Mouse (Mus musculus) MEL-GATA-1-ER (cell line): ENCODE data around the gene Sart3.
A peak's percentile ranks its signal among the peaks of the same experiment; 100 is the strongest.
"Not testable (repeated sequence)": the region's sequence is repeated elsewhere in the genome, so short reads cannot be mapped to it uniquely, and the experiment has no call there.

Experiments used
- DNase-seq: peaks from one replicate; pipeline ENCODE4 v3.0.0-alpha.2; 2012; ENCODE audit warnings: low read depth; ENCODE audit errors: extremely low read depth

The Sart3 gene

DNA sequence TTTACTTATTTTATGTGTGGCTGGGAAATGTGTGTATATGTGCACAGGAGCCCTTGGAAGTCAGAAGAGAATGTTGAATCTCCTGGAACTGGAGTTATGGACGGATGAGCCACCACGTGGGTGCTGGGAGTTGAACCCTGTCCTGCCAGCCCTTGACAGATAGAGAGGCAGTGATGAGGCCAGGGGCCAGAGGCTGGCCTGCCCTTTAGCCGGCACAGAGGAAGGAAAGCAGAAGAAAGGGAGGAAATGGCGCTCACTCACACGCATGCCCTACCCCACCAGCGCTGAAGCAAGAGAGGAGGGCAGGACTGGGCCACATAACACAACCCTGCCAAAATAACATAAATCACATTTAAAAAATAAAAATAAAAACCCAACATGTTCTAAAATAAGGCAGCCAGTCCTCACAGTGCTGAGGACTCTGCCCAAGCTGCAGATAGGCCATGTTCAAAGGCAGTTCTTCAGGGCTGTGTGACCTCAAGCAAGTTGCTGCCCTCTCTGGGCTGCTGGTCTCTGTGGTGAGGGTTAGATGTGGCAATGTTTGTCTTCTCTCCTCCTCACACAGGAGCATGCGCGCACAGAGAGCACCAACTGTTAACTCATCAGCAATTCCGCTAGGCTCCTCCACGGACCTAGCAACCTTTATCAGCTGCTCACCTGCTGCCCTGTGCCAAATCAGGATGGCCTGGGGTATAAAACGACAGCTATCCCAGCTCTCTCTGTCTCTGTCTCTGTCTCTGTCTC, 18.3 kb upstream of the Sart3 start:
- no peak for DNase-seq

DNA sequence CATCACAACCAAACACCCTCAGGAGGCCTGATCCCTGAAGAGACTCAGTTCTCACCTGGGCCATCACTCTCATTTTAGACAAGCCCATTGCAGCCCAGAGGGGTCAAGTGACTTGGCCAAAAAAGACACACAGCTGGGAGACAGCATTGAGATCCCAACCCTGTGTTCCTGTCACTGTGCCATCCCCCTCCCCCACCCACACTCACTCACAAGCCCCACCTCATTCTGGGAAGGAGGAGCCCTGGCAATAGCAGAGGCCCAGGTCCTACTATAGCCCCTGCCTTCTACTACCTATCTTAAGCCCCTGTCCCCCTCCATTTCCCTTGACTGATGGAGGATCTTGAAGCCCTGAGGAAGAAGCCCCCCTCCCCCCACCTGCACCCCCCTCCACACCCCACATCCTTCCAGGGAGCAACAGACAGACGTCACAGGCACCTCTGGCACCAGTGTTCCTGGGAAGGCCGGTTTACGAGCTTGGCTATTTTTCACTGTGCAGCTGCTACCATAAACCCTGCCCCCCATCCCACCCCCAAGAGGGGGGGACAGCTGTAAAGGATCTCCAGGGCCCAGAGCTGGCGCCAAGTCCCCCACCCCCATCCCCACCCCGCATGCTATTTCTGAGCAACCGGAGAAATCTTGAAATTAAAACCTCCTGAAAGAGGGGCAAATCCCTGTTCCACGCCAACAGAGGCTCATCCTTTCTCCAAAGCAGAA, 16.9 kb upstream of the Sart3 start:
- no peak for DNase-seq

DNA sequence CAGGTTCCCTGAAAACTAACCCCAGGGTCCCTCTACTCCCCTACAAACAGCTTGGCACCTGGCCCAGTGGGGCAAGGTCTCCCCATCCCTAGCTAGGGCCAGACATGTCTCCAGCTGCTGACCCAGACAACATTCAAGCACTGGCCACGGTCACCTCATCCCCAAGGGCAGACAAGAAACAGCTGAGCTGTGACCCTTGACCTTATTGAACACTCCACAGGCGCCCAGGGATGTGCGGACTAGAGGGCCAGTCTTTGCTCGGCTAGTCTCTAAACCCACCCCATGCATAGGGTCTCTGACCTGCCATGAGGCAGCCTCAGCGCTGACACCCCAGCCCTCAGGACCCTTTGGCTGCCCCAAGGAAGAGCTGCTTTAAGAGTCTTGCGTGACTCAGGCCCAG, 16.3 kb upstream of the Sart3 start:
- no peak for DNase-seq

DNA sequence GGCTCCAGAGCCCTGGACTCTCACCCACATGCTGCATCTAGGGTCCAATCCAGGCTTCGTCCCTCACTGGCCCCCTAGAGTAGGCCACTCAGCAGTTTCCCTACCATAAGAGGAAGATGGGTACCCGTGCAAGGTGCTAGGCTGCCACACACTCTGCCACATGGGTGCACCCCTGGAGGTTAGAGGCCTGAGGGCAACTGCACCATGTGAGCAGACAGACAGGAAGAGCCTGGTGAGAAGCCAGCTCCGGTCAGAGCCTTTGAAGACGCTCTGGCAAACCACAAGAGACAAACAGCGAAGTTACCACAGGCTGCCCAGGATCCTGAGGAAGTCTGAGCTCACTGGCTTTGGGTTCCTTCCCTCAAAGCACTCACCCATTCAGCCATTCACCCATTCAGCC, 14.7 kb upstream of the Sart3 start:
- no peak for DNase-seq

DNA sequence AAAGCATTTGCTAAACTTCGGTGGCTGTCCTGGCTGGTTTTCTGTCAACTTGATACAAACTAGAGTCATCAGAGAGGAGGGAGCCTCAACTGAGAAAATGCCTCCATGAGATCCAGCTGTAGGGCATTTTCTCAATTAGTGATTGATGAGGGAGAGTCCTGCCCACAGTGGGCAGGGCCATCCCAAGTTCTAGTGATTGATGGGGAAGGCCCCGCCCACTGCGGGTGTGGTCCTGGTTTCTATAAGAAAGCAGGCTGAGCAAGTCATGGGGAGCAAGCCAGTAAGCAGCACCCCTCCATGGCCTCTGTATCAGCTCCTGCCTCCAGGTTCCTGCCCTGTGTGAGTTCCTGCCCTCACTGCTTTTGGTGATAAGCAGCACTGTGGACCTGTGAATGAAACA, 11.8 kb upstream of the Sart3 start:
- not testable (repeated sequence) for DNase-seq

DNA sequence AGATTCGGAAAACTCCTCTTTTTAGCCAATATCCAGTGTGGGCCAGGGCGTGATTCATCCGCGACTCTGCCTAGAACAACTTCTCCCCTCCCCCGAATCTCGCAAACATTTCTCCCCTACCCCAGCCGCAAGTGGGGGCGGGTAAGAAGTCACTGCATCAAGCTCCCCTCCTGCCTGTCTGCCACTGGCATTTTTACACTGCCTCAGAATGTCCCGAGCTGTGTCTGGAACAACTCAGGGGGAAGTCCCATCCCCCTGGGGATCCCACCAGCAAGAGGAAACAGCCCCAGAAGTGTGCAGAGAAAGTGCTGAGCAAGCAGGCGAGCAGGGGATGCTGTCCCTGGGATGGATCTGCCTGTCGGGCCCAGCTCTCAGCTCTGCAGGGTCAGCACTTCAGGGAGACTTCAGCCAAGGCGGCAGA, 11.3 kb upstream of the Sart3 start:
- no peak for DNase-seq

DNA sequence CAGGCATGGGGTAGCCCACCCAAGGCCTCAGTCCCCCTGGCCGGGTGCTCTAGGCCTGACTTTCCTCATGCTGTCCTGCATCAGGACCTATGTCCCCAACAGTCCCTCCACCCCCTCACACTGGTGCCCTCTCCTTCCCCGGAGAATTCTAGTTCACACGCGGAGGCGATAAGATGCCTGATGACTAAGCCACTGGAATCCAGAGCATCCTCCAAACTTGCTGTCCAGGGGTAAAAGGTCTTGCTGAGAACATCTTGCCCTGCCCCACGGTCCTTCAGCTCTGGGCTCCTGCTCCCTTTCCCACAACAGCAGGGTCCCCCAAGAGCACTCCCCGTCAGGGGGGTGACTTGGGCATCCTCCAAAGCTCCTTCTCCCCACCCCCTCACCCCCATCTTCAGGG, 10.3 kb upstream of the Sart3 start:
- no peak for DNase-seq

DNA sequence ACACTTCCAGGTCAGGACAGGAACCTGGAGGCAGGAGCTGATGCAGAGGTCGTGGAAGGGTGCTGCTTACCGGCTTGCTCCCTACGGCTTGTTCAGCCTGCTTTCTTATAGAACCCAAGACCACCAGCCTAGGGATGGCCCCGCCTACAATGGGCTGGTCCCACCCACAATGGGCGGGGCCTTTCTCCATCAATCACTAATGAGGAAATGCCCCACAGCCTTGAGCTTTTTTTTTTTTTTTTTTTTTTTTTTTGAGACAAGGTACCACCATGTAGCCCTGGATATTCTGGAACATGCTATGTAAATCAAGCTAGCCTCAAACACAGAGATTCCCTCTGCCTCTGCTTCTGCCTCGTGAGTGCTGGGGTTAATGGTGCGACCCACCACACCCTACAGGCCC, 9.6 kb upstream of the Sart3 start:
- no peak for DNase-seq

DNA sequence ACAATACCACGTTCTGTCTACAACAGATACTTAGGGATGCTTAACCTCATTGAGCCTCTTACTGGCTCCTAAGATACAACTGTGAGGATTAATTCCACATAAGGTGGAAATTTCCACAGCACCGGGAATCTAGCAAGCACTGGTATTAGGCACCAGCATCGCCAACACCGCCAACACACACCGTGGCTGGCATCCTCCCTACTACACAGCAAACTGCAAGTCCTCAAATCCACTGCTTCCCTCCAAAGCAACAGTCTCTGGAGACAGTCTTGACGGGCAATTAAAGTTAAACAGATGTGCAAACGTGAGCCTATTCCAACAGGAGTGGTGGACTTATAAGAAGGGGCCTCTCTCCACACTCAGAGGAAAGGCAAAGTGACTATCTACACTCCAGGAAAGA, 8.9 kb upstream of the Sart3 start:
- no peak for DNase-seq

DNA sequence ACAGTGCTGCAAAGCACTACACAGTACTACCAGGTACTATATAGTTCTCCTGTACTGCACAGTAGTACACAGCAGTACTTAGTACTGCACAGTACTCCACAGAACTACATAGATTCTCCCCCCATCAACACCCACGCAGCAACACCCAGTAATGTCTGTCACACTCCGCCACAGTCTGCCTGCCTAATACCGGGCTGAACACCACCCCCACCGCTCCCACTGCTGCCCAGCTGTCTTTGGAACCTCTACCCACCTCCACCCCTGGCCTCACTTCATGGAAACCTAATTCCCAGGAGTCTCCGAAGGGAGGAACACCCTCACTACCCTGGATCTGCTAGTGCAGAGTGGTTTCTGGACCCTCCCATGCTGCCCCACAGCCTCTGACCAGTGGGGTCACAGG, 8.5 kb upstream of the Sart3 start:
- DNase-seq, result no peak

DNA sequence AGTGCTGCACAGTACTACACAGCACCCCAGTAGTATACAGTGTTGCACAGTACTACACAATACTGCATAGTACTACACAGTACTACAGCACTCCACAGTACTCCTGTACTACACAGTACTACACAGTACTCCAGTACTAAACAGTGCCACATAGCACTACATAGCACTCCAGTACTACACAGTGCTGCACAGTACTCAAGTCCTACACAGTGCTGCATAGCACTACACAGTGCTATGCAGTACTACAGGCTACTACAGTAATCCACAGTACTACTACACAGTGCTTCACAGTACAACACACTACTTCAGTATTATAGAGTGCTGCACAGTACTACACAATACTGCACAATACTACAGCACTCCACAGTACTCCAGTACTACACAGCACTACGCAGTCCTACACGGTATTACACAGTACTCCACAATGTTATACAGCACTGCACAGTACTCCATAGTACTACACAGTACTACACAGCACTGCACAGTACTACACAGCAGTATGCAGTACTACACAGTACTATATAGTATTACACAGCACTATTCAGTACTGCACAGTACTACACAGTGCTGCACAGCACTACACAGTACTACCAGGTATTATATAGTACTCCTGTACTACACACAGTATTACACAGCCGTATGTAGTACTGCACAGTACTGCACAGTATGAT, 7.9 kb upstream of the Sart3 start:
- no peak for DNase-seq

DNA sequence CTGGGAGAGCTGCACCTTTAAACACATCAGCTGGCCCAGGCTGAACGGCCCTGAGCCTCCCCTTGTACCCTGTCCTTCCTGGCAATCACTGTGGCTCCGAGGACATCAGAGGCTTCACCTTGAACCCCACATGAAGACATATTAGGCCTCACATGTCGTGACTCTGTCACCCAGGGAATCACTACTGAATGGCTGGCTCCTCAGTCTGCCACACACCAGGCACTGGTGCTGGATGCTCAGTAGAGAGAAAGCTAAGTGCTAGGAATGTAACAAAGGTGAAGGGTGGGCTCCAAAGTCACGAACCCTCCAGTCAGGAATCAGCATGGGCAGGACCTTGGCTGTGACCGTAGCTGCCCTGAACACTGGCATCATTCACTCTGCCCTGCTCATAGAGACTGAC, 7.3 kb upstream of the Sart3 start:
- no peak for DNase-seq

DNA sequence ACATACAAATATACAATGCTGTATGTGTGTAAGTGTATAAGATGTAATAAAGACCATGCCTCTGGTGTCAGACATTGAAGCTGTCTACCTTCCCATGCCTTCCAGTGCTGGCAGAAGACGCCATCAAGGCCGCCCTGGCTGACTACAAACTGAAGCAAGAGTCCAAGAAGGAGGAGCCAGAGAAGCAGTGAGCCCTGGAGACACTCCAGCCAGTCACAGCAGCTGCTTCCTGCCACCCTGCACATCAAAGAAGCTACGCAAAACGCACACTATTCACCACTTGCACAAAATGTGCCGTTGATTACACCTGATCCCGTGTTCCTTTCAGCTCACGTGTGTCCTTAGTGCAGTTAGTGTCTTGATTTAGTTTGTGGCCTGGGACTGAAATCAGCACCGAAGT, 5.4 kb upstream of the Sart3 start:
- DNase-seq, result not testable (repeated sequence)

DNA sequence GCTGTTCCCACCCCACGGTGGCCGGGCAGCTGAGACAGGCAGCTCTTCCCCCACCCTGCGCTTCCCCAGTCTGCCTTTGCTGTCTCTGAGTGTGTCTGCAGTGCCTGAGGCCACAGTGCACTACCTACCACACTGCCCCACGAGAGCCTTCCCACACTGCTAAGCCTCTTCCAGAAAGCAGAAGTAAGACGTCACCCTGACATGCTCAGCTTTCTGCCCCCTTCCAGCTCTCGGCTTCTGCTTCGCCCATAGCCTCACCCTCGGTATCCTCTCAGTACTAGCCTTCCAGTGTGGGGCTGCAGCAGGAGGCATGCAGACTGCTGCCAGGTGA, 4.6 kb upstream of the Sart3 start:
- no peak for DNase-seq

DNA sequence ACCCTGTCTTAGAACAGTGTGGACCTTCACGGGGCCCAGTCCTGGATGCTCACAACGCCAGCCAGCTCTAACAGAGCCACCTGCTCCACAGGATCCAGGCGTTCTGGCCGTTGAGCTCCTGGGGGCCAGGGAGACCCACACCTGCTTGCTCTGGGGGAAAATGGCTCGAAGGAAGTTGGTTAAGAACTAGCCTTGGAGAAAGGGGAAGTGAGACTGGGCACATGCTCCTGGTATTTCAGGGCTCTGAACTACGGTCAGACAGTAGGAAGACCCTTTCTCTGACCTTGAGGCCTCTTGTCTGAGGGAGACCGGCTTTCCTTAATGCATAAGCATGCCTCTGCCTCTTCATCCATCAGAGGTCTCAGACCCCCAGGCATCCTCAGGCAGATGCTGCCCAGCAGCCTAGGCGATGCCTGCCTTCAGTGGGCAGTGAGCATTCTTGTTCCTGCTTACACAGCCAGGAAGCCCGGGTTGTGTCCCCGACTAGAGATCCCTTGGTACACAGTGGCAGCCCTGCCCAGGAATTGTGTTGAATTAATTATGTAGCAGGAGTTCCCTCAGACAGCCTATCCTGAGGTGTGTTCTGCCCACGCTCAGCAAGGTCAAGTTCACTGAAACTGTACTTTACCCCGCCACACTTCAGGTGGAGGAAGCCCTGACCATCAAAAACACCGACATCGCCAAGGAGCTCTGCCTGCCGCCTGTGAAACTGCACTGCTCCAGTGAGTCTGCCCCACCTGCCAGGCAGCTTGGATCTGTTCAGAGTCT, 4.0 kb upstream of the Sart3 start:
- DNase-seq, result no peak

DNA sequence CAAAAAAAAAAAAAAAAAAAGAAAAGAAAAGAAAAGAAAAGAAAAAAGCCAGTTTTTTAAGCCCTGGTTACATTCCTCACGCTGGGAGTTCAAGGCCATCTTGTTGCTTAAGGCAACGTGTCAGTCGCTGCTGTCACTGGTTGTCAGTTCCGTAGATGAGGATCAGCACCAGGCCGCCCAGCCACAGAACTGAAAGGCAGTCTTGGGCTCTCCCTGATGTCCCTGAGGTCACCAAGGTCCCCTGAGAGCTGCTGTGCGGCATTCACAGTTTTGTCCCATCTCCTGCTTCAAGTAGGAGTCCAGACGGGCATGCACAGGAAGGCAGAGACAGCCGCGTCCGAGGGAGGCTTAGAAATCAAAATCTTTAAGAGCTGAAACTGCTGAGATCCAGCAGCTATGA, 3.3 kb upstream of the Sart3 start:
- DNase-seq, result no peak

DNA sequence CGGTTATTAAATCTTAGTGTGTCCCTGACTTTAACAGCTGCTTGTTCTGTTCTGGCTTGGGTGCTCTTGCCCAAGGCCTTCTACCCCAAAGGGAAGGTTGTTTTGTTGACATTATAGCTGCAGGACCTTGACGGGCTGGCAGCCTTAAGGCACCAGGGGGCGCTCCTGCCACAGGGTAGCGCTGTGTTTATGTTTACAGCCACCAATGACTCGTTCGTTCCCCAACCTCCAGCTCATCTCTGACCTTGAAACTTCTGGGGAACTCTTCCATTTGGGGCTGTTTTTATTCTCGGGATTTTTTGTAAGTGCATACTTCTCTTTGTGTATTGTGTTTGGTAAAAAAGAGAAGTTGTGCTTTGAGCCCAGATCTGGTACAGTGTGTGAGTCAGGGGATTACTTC, 1.4 kb upstream of the Sart3 start:
- peak; percentile 66 for DNase-seq

DNA sequence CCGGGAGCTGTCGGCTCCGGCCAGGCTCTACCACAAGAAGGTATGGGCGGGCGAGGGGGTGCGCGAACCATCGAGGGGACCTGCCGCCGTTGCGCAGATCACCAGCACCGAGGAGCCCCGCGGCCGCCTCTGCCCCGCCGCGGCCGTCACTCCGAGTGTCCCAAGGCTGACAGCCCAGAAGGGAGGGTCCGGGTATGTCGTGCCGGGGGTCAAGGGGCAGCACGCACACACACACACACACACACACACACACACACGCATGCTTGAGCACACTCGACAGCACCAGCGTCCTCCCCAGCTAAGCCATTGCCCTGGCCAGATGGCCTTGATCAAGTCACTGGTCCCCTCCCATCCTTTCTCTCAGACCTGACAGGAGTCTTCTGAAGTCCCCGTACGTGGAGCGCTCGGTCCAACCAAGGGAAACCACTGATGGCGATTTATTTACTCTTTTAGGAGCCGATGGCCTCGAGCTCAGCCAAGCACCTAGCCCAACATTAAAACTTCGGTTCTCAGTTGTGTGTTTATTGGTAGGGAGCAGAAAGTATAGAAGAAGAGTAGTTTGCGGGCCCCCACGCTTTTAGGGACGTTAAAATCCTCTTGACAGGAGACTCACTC, 702 bp upstream of the Sart3 start:
- no peak for DNase-seq

DNA sequence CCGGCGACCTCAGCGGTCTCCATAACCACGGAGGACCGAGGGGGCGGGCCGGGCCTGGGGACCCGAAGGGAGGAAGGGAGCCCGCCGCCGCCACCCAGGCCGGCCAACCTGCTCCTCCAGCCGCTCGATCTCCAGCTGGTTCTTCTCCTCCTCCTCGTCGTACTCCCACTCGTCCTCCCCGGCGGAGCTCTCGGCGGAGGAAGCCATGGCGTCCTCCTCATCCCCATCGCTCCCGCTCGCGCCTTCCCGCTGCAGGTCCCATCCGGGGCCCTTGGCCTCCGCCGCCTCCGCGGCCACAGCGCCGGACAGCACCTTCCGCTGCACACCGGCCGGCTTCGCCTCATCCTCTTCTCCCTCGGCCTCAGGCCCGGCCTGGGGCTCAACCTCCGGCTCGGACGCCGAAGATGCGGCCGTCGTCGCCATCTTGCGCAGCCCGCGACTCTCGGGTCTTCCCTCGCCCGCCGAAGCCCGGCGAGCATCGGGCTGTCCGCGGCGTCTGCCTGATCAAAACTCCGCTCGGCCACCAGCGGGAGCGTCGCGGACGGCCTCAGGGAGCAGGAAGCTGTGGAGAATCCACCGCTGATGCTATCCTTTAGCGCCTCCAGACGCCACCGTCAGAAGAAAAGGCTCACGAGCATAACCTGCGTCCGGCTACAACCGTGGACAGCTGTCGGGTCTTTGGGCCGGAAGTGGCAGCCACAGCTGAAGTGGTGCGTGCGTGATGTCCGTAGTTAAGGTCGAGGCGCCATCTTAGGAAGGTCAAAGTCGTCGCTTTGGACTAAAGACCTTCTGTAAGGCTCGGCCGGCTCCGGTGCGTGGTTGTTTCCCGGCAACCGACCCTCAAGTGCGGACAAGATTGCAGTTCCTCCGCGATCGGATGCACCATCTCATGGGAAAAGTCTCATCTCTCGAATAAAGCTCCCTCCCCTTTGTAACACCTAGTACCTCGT, 822 bp downstream of the Sart3 start:
- DNase-seq, result peak; percentile 82

DNA sequence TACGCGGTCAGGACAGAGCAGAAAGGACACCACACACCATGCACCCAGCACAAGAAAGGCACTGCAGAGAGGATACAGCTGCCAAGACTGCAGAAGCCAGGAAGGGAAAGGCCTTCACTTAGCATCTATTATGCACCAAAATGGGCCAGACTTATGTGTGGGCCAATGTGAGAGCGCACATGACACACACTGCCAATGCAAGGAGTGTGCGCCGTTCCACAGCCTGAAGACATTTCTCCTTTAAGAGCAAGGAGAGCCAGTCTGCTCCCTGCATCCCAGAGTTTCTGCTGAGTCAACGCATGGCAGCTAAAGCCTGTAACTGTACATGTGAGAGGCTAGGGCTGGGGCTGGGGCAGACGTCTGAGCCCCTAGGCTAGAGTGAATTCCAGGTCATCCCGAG, 3.5 kb downstream of the Sart3 start:
- no peak for DNase-seq
